Mouse (Mus musculus) embryonic facial prominence, embryonic 12.5 days (tissue): ENCODE data around the gene Cyb5d1. TPM values are rescaled to one million over a fixed set of nuclear protein-coding genes. Genes with fewer than 3 reads are reported as not detected.

Experiments used
- ATAC-seq: fragments of 200-750 bp; cut with Nextera tagmentation; 2 replicates; pipeline ENCODE4 v1.8.0; 2017; ENCODE audit not compliant: insufficient number of reproducible peaks, insufficient read depth, low FRiP score, low TSS enrichment
- H3K27ac ChIP-seq: fragments of 300-500 bp; sonication (generic); 2 replicates; pipeline ENCODE4 v1.5.1; 2016; ENCODE audit warnings: mild to moderate bottlenecking
- H3K27me3 ChIP-seq: fragments of 300-500 bp; sonication (generic); 2 replicates; pipeline ENCODE4 v1.6.1; 2016; ENCODE audit warnings: mild to moderate bottlenecking, moderate library complexity
- H3K36me3 ChIP-seq: fragments of 300-500 bp; sonication (generic); 2 replicates; pipeline ENCODE4 v1.6.1; 2016; ENCODE audit warnings: mild to moderate bottlenecking
- H3K4me1 ChIP-seq: fragments of 300-500 bp; sonication (generic); 2 replicates; pipeline ENCODE4 v1.6.1; 2016
- H3K4me2 ChIP-seq: fragments of 300-500 bp; sonication (generic); replicated peaks from 2 replicates; pipeline ENCODE4 v1.6.1; 2016; ENCODE audit warnings: mild to moderate bottlenecking, moderate library complexity
- H3K4me3 ChIP-seq: fragments of 300-500 bp; sonication (generic); 2 replicates; pipeline ENCODE4 v1.5.1; 2016; ENCODE audit warnings: mild to moderate bottlenecking
- H3K9ac ChIP-seq: fragments of 300-500 bp; sonication (generic); 2 replicates; pipeline ENCODE4 v1.6.1; 2016; ENCODE audit warnings: mild to moderate bottlenecking, moderate library complexity
- H3K9me3 ChIP-seq: fragments of 300-500 bp; sonication (generic); 2 replicates; pipeline ENCODE4 v1.6.1; 2016; ENCODE audit warnings: mild to moderate bottlenecking, moderate library complexity
- WGBS: fragments of 180-500 bp; shearing (Covaris S2); methylation state at CpG from one replicate; pipeline ENCODE4 v1.1.7; 2016; 5-methylcytosine and 5-hydroxymethylcytosine counted together
- polyA plus RNA-seq: library from polyadenylated mRNA; unstranded; fragments of >200 nt; fragmentation: Nextera tagmentation; extraction: Ambion mirVana; gene quantifications from 2 replicates; pipeline ENCODE4 v1.2.1, GENCODE M21; 2016

Gene Cyb5d1
- polyA plus RNA-seq, 1 experiment from 2014 or later = 50.0 TPM

GRCm38 (mm10) chr11:69408541-69409377 lies 13.3 kb upstream of the Cyb5d1 start:
- Histone ChIP-seq H3K9ac (peak overlapping the region; percentile 90), H3K4me1 (peaks cover 36% of the 10 kb centered on the region), H3K4me3 (peak overlapping the region; percentile 84), H3K4me2 (peak overlapping the region; percentile 98), H3K36me3 (peaks cover 53% of the 10 kb centered on the region), H3K9me3 (no peaks in the 10 kb centered on the region), H3K27ac (peak overlapping the region; percentile 99), H3K27me3 (no peaks in the 10 kb centered on the region)
- ATAC-seq = peak; percentile 64
- WGBS = 1% methylated on average over 33 of the region's 33 CpGs

DNA sequence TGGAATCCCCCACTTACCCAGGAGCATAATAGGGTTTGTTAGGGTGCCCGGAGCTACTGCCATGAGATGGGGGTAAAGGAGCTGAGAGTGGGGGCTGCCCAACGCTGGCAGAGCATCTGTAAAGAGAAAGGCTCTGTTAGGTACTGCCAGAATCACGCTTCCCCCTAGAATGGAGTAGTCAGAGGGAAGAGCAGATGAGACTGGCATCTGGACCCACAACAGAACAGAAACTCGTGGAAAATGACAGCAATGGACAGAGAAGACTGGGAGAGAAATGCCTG lies 12.2 kb upstream of the Cyb5d1 start:
- ATAC-seq = no peak
- Histone ChIP-seq H3K9ac (no peak overlapping the region; the same call in 1 of the 2 replicates), H3K4me1 (peaks cover 25% of the 10 kb centered on the region), H3K9me3 (no peaks in the 10 kb centered on the region), H3K27ac (no peak overlapping the region), H3K4me3 (no peak overlapping the region), H3K4me2 (0 out of 2 replicates have a peak overlapping the region, but pooled peaks have one; percentile 98), H3K36me3 (peaks cover 59% of the 10 kb centered on the region), H3K27me3 (no peaks in the 10 kb centered on the region)
- 84% methylated on average over 4 of the region's 4 CpGs for WGBS

DNA sequence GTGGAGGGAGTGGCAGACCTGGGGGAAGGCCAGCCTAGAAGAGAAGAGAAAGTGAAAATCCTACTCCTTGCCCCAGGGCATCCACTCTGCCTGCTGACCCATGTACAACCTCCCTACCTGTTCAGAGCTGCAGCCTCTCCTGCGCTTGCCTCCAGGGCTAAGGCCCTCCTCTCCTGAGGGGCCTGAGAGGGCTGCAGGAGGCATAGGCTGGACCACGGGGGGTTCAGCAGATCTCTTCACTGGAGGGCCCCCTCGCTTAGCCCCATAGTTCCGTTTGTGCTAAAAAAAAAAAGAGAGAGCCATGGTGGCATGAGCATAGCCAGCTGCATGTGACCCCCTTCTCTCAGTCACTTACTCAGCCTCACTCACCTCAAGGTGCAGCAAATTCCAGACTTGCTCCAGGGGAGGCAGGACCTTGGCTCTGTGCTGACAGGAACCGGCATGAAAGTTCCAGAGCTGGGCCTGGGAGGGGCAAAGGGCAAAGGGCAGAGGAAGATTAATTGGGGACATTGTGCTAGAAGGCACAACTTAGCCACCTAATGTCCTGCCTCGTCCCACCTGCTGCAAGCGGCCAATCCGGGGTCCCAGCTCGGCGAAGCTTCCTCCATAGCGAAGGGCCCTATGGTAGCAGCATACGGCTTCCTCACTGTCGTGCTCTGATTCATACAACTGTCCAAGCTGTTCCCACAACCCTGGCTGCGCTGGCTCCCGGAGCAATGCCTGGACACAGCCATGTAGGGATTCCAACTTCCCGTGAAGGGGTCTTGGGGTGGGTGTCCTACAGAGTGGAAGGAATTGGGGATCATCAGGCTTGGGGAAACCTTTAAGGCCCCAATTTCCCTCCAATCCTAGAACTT lies 11.7 kb upstream of the Cyb5d1 start:
- 0 out of 2 replicates have a peak overlapping the region, but pooled peaks have one; percentile 98 for H3K4me2 ChIP-seq
- peaks cover 60% of the 10 kb centered on the region for H3K36me3 ChIP-seq
- H3K4me3 ChIP-seq = 0 out of 2 replicates have a peak overlapping the region, but pooled peaks have one; percentile 12
- H3K27me3 ChIP-seq = no peaks in the 10 kb centered on the region
- no peak for ATAC-seq
- WGBS = 88% methylated on average over 16 of the region's 16 CpGs
- H3K9me3 ChIP-seq = no peaks in the 10 kb centered on the region
- H3K9ac ChIP-seq = no peak overlapping the region
- H3K4me1 ChIP-seq = peaks cover 19% of the 10 kb centered on the region
- no peak overlapping the region for H3K27ac ChIP-seq

DNA sequence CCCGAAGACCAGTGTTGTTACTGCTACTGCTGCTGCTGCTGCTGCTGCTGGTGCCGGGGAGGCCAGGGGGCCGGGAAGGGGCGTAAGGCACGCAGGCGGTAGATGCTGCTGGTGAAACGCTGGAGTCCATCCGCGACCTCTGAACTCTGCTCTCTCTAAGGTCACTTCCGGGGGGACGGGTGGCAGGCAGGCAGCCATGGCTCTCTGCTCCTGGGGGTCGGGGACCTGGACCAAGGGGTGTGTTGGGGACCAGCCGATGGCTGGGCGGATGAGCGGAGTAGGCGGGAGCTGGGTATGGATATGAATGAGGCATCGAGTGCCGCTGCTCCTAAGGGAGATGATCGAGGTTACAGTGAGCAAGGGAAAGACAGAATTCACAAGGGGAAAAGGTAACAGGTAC lies 10.9 kb upstream of the Cyb5d1 start:
- Histone ChIP-seq H3K9me3 (no peaks in the 10 kb centered on the region), H3K27me3 (no peaks in the 10 kb centered on the region), H3K4me2 (no peak overlapping the region), H3K4me3 (no peak overlapping the region), H3K9ac (peak overlapping the region; percentile 15; the same call in 1 of the 2 replicates), H3K36me3 (peaks cover 68% of the 10 kb centered on the region), H3K27ac (no peak overlapping the region), H3K4me1 (peaks cover 16% of the 10 kb centered on the region)
- no peak for ATAC-seq
- 79% methylated on average over 19 of the region's 19 CpGs for WGBS

DNA sequence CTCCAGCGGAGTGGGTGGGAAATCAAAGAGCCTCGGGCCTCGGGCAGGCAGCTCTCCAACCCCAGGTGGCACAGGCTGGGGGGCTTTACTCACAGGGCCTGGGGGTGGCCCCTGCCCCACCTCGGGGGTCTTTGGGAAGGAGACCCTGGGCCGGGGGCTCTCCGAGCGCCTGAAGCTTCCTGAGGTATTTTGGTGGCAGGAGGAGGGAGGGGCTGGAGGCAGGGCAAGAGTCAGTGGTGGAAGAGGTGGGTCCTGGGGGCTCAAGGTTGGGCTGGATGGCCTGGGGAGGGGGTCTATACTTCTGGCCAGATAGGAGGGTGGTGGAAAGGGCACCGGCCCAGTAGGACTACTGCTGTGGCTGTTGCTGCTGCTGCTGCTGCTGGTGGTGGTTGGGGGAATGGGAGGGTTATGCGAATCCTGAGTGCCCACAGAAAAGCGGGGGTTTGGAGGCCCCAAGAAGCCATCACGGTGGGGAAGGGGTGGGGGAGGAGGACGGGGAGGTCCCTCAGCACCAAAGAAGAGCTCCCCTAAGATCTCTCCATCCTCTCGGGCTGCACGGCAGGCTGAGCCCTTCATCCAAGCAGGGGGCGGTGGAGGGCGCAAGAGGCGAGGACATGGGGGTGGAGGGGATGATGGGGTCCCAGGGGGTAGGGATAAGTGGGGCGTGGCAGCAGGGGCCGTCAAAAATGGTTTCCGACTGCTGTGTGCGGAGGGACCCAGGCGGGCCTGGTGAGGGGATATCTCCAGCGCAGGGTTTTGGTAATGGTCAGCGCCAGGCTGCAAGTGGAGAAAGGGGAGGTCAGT lies 10.2 kb upstream of the Cyb5d1 start:
- H3K4me2 ChIP-seq = no peak overlapping the region
- H3K9ac ChIP-seq = no peak overlapping the region
- H3K27ac ChIP-seq = no peak overlapping the region
- ATAC-seq = no peak
- H3K36me3 ChIP-seq = peaks cover 75% of the 10 kb centered on the region
- no peak overlapping the region for H3K4me3 ChIP-seq
- no peaks in the 10 kb centered on the region for H3K9me3 ChIP-seq
- peaks cover 16% of the 10 kb centered on the region for H3K4me1 ChIP-seq
- no peaks in the 10 kb centered on the region for H3K27me3 ChIP-seq
- 88% methylated on average over 24 of the region's 24 CpGs for WGBS

- WGBS = 94% methylated on average over 22 of the region's 24 CpGs
- Histone ChIP-seq H3K4me2 (no peak overlapping the region), H3K36me3 (peaks cover 83% of the 10 kb centered on the region), H3K4me3 (no peak overlapping the region), H3K4me1 (peaks cover 23% of the 10 kb centered on the region), H3K9me3 (no peaks in the 10 kb centered on the region), H3K27me3 (peaks cover 6% of the 10 kb centered on the region; the same call in 1 of the 2 replicates), H3K27ac (no peak overlapping the region), H3K9ac (no peak overlapping the region)
- ATAC-seq = no peak
These were observed 9.4 kb upstream of the Cyb5d1 start for GRCm38 (mm10) chr11:69404595-69405396.

DNA sequence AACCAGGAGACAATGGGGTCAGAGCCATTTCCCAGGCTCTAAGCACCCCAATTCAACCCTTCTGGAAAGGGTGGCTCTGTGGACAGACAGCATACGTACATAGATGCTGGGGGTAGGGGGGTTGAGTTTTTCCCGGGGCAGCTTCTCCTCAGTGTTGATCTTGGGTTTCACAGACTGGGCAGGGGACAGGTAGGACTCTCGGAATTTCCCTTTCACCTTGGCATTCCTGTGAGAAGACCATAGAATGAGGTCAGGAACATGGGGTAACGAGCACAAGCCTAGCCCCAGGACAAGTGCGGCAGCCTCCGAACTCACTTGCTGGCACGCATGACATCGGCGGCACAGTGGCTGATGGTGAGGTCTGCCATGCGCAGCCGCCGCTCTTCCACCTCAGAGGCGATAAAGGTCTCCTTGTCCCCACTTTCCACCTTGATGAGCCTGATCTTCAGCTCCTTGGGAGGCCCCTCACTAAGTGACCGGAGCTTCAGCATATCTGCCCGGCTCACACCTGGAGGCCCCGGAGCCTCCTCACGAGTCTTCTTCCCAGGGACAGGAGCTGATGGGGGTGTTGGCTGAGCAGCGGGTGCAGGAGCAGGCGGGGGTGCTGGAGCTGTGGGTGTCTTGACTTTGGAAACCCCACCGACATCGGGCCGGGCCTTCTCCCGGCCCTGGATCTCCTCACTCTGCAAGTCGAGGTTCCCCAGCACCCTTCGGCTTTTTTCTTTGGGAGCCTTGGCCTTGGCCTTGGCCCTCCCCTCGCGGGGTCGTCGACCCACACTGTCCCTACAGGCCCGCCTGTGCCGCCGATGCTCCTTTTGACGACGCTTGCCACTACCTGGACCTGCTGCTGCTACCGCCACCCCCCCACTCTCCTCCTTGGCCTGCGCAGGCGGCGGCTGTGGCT lies 8.5 kb upstream of the Cyb5d1 start:
- no peak overlapping the region for H3K4me2 ChIP-seq
- H3K4me1 ChIP-seq = peaks cover 25% of the 10 kb centered on the region
- peaks cover 86% of the 10 kb centered on the region for H3K36me3 ChIP-seq
- H3K4me3 ChIP-seq = no peak overlapping the region
- H3K27me3 ChIP-seq = peaks cover 8% of the 10 kb centered on the region; the same call in 1 of the 2 replicates
- ATAC-seq = no peak
- no peak overlapping the region for H3K9ac ChIP-seq
- 94% methylated on average over 35 of the region's 38 CpGs for WGBS
- no peaks in the 10 kb centered on the region for H3K9me3 ChIP-seq
- no peak overlapping the region for H3K27ac ChIP-seq

GRCm38 (mm10) chr11:69401987-69402386 lies 6.6 kb upstream of the Cyb5d1 start:
- Histone ChIP-seq H3K27me3 (peaks cover 8% of the 10 kb centered on the region; the same call in 1 of the 2 replicates), H3K36me3 (peaks cover 73% of the 10 kb centered on the region), H3K4me3 (no peak overlapping the region), H3K4me1 (peaks cover 29% of the 10 kb centered on the region), H3K9ac (no peak overlapping the region), H3K4me2 (no peak overlapping the region), H3K9me3 (no peaks in the 10 kb centered on the region), H3K27ac (no peak overlapping the region)
- WGBS = 83% methylated on average over 12 of the region's 12 CpGs
- ATAC-seq = no peak

DNA sequence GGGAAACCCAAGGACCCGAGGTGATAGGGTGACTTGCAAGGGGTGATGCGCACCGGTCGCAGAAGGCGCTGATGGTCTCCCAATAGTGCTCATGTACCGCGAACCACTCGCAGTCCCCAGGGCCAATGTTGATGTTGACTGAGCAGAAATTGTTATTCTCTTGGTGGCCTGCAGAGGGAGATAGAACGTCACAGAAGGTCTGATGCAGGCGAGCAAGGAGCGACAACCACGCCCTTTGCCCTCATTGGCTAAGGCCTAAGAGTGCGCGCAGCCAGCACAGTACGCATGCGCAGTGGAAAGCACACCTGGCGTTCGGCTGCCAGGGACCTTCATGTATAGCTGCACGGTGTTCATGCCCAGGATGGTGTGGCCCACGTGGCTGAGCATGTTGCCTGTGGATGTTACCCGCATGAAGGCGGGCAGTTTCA lies 5.8 kb upstream of the Cyb5d1 start:
- peak; percentile 53 for ATAC-seq
- H3K4me2 ChIP-seq = 0 out of 2 replicates have a peak overlapping the region, but pooled peaks have one; percentile 19
- H3K27me3 ChIP-seq = peaks cover 8% of the 10 kb centered on the region; the same call in 1 of the 2 replicates
- no peak overlapping the region for H3K9ac ChIP-seq
- H3K4me3 ChIP-seq = no peak overlapping the region
- WGBS = 15% methylated on average over 22 of the region's 22 CpGs
- H3K36me3 ChIP-seq = peaks cover 65% of the 10 kb centered on the region
- 0 out of 2 replicates have a peak overlapping the region, but pooled peaks have one; percentile 23 for H3K27ac ChIP-seq
- H3K4me1 ChIP-seq = peaks cover 37% of the 10 kb centered on the region
- no peaks in the 10 kb centered on the region for H3K9me3 ChIP-seq
